Mouse (Mus musculus): ENCODE measurements around the gene Adgrg7. TPM values are rescaled to one million over a fixed set of nuclear protein-coding genes. Genes with fewer than 3 reads are reported as not detected.
A peak's percentile ranks its signal among the peaks of the same experiment; 100 is the strongest.

Gene Adgrg7
- not detected for total RNA-seq (2021)
- long read RNA-seq = 0 reads

DNA sequence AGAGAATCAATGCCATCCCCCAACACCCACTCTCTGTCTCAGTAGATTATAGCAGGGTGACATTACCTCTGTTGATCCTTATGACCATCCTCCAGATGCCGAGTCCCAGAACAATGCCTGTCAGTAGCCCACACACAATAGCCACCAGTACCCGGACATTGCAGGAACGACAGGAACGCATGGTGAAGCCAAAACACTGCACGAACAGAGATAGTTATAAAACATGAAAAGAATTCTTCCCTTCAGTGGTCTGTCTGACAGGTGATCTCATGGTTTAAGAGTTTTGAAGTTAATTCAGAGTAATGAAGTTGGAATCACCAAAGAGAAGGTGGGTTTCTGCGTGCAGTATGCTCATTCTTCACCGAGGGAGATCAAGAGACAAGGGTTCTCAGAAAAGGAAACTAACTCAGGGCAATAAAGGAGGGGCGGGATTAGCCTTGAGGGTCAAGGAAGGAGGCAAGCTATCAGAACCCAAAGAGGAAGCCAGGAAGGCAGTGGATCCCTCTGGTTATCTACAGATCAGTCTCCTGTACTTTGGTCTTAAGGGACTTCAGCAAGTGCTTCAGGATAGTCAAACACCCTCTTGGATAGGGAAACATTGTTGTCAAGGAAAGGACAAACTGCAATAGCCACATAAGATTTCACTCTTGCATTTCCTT lies at the start of gene Adgrg7:
Adgrg7 (minus strand) TSS at position 375 of the 659 bp plus-strand sequence.
- no peak for DNase-seq (ENCODE audit: low spot score in 2 of 2)

- DNase-seq (ENCODE audit: low spot score in 2 of 2) = no peak
These were observed 47.3 kb upstream of the Adgrg7 start for GRCm38 (mm10) chr16:56842988-56843387.

GRCm38 (mm10) chr16:56833312-56833711 lies 37.7 kb upstream of the Adgrg7 start:
- no peak for DNase-seq (ENCODE audit: low spot score in 2 of 2)

GRCm38 (mm10) chr16:56831986-56832385 lies 36.3 kb upstream of the Adgrg7 start:
- DNase-seq (ENCODE audit: low spot score in 2 of 2) = no peak

- no peak for DNase-seq (ENCODE audit: low spot score in 2 of 2)
These were observed 5.9 kb upstream of the Adgrg7 start for GRCm38 (mm10) chr16:56801370-56802109.

- no peak for DNase-seq (ENCODE audit: low spot score in 2 of 2)
These were observed 5.3 kb upstream of the Adgrg7 start for GRCm38 (mm10) chr16:56800946-56801345.

DNA sequence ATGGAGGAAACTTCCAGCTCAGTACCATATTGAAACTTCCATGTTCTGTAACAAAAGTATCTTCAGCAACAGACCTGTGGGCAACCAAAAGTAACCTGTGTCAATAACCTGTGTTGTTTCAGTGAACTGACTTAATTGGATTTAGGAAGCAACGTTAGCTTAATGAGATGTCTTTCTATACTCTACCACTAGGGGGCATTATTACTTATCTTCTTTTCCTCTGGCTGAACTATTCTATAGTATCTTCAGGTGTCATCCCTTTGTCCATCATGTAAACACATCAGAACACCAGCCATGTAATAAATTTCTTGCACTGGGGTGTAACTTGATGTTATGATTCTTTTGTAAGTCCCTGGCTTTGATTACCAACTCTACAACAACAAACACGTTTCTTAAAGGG lies 4.8 kb upstream of the Adgrg7 start:
- no peak for DNase-seq (ENCODE audit: low spot score in 2 of 2)

DNA sequence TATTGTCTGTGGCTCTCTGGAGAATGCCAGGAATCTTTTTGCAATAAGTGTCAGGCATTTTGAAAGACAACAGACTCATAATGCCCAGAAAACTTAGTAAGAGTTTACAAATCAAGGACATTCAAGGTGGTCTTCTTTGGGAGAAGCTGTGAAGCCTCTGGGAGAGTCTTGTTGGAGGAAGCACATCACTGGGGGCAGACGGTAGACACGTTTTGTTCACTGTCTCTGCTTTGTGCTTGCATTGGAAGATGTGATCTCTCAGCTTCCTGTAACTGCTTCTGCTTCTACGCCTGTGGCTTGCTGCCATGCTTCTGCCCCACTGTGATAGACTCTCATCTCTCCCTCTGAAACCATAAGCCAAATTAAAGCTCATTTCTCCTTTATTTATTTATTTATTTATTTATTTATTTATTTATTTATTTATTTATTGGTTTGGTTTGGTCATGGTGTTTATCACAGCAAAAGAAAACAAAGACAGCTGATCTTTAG lies 3.9 kb upstream of the Adgrg7 start:
- DNase-seq (ENCODE audit: low spot score in 2 of 2) = no peak

DNA sequence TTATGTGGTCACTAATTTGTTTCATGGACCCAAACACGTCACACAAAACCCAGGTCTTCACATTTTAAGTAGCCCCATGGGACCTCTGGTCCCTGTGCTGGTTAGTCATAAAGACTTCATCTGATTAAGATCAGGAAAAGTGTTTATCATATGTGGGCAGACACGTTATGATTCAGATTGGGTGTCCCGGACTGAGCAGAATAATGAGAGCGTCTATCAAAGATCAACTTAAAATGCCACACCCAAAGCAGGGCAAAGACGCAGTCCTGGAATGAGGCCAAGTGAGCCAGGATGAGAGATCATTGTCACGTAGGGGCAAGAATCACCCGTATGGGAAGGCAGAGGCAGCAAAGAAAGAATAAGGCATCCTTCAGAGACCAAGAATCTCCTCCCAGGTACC lies 3.2 kb upstream of the Adgrg7 start:
- no peak for DNase-seq (ENCODE audit: low spot score in 2 of 2)

GRCm38 (mm10) chr16:56794383-56795144 lies 1.1 kb downstream of the Adgrg7 start:
- DNase-seq (ENCODE audit: low spot score in 2 of 2) = no peak

DNA sequence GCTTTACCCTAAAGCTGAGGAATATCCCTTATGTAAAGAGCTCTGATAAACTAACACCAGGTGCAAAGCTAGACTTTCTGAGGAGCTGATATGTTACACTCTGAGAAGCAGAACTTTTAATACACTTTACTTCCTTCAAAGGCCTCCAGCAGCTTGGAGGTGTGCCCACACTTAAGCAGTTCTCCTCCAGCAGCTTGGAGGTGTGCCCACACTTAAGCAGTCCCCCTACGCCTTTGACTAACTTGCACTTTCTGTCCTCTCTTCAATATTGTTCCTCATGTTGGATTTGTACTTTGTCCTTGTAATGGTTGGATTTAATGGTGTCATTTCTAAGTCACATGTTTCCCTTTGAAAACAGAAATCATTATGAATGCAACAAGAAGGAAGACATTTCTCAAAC lies 1.9 kb downstream of the Adgrg7 start:
- DNase-seq (ENCODE audit: low spot score in 2 of 2) = no peak

DNA sequence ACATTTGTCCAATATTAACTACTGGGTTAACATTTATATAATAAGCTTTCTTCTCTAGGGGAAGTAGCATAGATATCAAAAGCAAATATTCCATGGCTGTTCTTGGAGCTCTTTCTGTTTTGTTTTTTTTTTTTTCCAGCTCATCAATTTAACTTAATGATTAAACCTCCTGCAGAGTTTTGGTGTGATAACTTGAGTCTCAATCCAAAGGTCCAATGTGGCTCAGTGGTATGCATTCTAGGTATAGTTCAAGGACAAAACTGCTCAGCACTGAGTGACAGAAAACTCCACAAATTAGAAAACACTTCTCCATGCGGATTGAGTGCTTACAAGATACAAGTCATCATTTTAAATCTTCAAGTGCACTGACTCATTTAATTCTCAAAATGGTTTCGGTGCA lies 9.7 kb downstream of the Adgrg7 start:
- DNase-seq (ENCODE audit: low spot score in 2 of 2) = no peak

- DNase-seq (ENCODE audit: low spot score in 2 of 2) = peak; percentile 59 to 65
These were observed 24.2 kb downstream of the Adgrg7 start for GRCm38 (mm10) chr16:56771163-56772105.

GRCm38 (mm10) chr16:56729060-56729459 lies 66.6 kb downstream of the Adgrg7 start:
- no peak for DNase-seq (ENCODE audit: low spot score in 2 of 2)

DNA sequence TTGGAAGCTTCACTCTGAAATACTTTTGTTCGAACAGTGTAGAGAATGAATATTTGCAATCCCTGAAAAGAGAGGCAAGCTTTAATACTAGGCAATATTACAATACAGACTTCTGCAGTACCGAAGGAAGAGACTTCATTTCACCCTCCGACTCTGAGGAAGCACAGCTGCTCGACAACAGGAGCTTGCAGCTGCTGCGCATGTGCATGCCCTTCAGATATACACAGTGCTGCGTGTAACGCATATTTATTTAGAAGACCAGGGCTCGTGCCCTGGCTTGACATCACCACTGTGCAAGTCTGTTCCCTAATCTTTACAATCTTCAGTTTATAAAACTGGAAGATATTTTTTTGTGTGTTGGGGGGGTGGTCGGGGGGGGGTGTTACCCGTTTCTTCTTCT lies 70.7 kb downstream of the Adgrg7 start:
- DNase-seq (ENCODE audit: low spot score in 2 of 2) = no peak

- DNase-seq (ENCODE audit: low spot score in 2 of 2) = no peak
These were observed 73.3 kb downstream of the Adgrg7 start for GRCm38 (mm10) chr16:56722357-56722756.

GRCm38 (mm10) chr16:56719031-56719430 lies 76.6 kb downstream of the Adgrg7 start:
- DNase-seq (ENCODE audit: low spot score in 2 of 2) = no peak

GRCm38 (mm10) chr16:56717224-56718200 lies 78.1 kb downstream of the Adgrg7 start, which contains the start of gene Tfg:
Gene Tfg (minus strand): TSS chr16:56717450.
- DNase-seq (ENCODE audit: low spot score in 2 of 2) = peak; percentile 99

DNA sequence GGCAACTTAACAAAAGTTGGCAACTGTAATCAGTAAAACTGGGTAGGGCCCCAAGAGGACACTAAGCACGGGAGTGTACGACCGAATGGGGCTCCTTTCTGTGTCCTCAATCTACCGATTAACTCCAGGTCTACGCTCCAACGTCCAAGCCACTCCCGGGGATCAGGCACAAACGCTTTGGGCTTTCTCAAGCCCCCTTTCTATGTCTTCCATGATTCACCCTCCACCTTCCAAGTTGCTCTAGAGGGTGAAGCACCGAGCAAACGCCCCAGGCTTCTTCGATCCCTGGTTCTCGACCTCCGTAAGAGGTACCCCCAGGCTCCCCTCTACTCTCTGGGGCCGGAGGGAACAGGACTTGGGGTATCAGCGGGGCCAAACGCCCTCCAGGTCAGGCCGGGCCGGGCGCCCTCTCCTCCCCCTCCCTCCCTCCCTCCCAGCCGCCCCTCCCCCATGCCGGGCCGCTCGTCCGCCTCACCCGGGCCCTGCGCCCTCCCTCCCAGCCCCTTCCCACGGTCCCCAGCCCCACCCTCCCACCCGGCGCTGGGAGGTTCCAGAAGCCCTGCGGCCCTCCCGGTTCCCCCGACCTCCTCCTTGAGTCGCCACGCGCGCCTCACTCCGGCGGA lies 79.0 kb downstream of the Adgrg7 start:
- DNase-seq (ENCODE audit: low spot score in 2 of 2) = no peak
